Mouse (Mus musculus) kidney, postnatal 0 days (tissue): Measurements from ENCODE around the gene Snw1. TPM values are rescaled to one million over a fixed set of nuclear protein-coding genes. Genes with fewer than 3 reads are reported as not detected.

ENCODE experiments used
- ATAC-seq: fragments of 200-750 bp; cut with Nextera tagmentation; replicated peaks from 2 replicates; pipeline ENCODE4 v1.8.0; 2017; ENCODE audit warnings: low read depth, moderate number of reproducible peaks, moderate TSS enrichment, moderate library complexity; ENCODE audit not compliant: low FRiP score
- DNase-seq: peaks from one replicate; pipeline ENCODE4 v3.0.0-alpha.2; 2016; ENCODE audit warnings: low spot score
- H3K27ac ChIP-seq: fragments of 300-500 bp; sonication (generic); 2 replicates; pipeline ENCODE4 v1.5.1; 2014; ENCODE audit warnings: mild to moderate bottlenecking
- H3K27me3 ChIP-seq: fragments of 300-500 bp; sonication (generic); 2 replicates; pipeline ENCODE4 v1.6.1; 2014; ENCODE audit warnings: low read length, mixed read lengths; ENCODE audit not compliant: insufficient read depth
- H3K36me3 ChIP-seq: fragments of 300-500 bp; sonication (generic); 2 replicates; pipeline ENCODE4 v1.6.1; 2014; ENCODE audit warnings: low read length, mixed read lengths; ENCODE audit not compliant: insufficient read depth
- H3K4me1 ChIP-seq: fragments of 300-500 bp; sonication (generic); replicated peaks from 2 replicates; pipeline ENCODE4 v1.6.1; 2014; ENCODE audit warnings: antibody characterized with exemption, low read length, mixed read lengths; ENCODE audit not compliant: insufficient read depth
- H3K4me2 ChIP-seq: fragments of 300-500 bp; sonication (generic); 2 replicates; pipeline ENCODE4 v1.6.1; 2014; ENCODE audit warnings: mild to moderate bottlenecking, low read length, moderate library complexity, mixed read lengths
- H3K4me3 ChIP-seq: fragments of 300-500 bp; sonication (generic); replicated peaks from 2 replicates; pipeline ENCODE4 v1.5.1; 2014; ENCODE audit warnings: low read depth, low read length
- H3K9ac ChIP-seq: fragments of 300-500 bp; sonication (generic); 2 replicates; pipeline ENCODE4 v1.6.1; 2014; ENCODE audit warnings: low read depth, low read length
- H3K9me3 ChIP-seq: fragments of 300-500 bp; sonication (generic); replicated peaks from 2 replicates; pipeline ENCODE4 v1.6.1; 2016; ENCODE audit warnings: low read length, inconsistent platforms, mixed read lengths
- CTCF ChIP-seq: IDR thresholded peaks from 2 replicates; pipeline ENCODE4 v1.5.1; 2016; ENCODE audit warnings: antibody characterized with exemption, low read depth, mild to moderate bottlenecking, moderate library complexity
- WGBS: fragments of 180-500 bp; shearing (Covaris S2); extraction: QIAGEN DNeasy Blood & Tissue Kit; methylation state at CpG from one replicate; pipeline ENCODE4 v1.1.7; 2014; 5-methylcytosine and 5-hydroxymethylcytosine counted together
- polyA plus RNA-seq: library from polyadenylated mRNA; unstranded; fragments of >200 nt; fragmentation: Nextera tagmentation; extraction: Ambion mirVana; gene quantifications from 2 replicates; pipeline ENCODE4 v1.2.1, GENCODE M21; 2015

Gene Snw1
- polyA plus RNA-seq, 1 experiment from 2014 or later = 130 TPM

DNA sequence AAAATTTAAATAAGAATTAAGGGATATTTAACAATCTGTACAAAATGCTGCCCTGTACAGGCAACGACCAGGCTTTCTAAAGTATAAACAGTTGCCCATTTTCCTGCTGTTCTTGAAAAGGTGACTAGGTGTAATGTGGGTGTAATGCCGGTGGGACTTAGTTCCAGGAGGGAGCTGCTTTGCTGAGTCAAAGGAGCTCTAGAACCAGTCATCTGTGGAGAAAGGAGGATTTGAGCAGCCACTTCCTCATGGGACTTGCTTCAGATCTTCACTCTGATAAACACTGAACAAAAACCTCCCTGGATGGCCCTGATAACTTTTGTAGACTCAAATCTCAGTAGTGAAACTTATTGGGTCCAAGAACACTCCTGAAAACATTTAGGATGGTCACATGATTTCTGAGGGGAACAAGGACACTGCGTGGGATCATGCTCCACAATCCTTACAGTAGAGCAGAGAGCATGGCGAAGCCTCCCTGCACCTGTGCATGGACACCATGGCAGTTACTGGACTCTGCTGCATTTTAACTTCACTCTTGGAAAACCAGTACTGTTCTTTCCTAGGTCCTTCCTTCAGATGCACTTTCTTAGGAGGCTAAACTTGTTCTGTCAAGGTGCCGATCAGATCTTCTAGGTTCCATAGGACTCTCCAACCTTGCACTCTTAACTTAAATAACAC, 45.6 kb downstream of the Snw1 start:
- H3K27me3 ChIP-seq = no peaks in the 10 kb centered on the region
- ATAC-seq (peak; percentile 47; the same call in 1 of the 2 replicates), DNase-seq (no peak)
- H3K4me3 ChIP-seq = no peak overlapping the region
- no peak overlapping the region for H3K9ac ChIP-seq
- H3K4me2 ChIP-seq = no peak overlapping the region
- H3K4me1 ChIP-seq = no peaks in the 10 kb centered on the region
- no peaks in the 10 kb centered on the region for H3K9me3 ChIP-seq
- H3K36me3 ChIP-seq = peaks cover 48% of the 10 kb centered on the region
- 85% methylated on average over 5 of the region's 5 CpGs for WGBS
- H3K27ac ChIP-seq = 0 out of 2 replicates have a peak overlapping the region, but pooled peaks have one; percentile 4
- no peak for TF ChIP-seq CTCF

DNA sequence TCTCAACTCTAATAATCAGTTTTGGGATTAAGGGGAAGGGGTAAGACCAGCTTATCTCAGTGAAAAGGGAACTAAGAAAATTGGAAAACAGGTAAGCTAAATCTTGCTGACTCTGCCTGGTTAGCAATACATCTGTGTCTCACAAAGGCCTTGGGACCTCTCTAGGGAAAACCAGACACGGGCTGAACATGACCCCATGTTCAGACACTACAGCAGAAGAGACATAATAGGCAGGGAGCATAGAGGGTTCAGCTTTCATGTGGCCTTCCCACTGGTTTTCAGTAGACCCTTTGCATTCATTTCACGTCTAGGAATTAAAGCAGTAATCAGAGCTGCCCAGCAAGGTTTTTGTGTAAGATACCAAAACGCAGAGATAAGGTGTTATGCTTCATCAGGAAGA, 47.6 kb downstream of the Snw1 start:
- H3K9me3 ChIP-seq = no peaks in the 10 kb centered on the region
- no peak overlapping the region for H3K4me3 ChIP-seq
- H3K27me3 ChIP-seq = no peaks in the 10 kb centered on the region
- DNase-seq (no peak), ATAC-seq (no peak)
- no peak for TF ChIP-seq CTCF
- WGBS = 33% methylated on average over 3 of the region's 3 CpGs
- no peak overlapping the region for H3K4me2 ChIP-seq
- H3K9ac ChIP-seq = no peak overlapping the region
- H3K4me1 ChIP-seq = no peaks in the 10 kb centered on the region
- H3K27ac ChIP-seq = no peak overlapping the region
- H3K36me3 ChIP-seq = peaks cover 31% of the 10 kb centered on the region

DNA sequence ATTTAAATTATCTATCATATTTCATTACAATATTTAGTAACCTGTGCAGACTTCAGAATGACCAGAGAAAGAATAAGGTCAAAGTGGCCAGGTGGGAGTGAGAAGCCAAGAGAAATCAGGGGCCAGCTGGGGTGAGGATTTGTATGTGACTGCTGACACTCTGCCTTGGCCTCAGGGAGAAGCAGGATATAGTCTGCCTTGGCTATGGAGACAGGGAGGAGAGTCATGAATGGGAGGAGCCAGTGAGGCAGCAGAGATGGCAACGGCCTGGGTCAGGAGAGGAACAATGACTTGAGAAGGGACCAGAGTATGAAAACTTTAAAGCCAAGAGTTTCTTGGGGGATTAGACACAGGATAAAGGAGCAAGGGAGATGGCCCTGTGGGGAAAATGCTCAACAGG, 48.4 kb downstream of the Snw1 start:
- no peak for TF ChIP-seq CTCF
- ATAC-seq = no peak
- Histone ChIP-seq H3K36me3 (peaks cover 22% of the 10 kb centered on the region), H3K4me1 (no peaks in the 10 kb centered on the region), H3K4me3 (no peak overlapping the region), H3K9me3 (no peaks in the 10 kb centered on the region), H3K27ac (no peak overlapping the region), H3K9ac (no peak overlapping the region), H3K27me3 (no peaks in the 10 kb centered on the region), H3K4me2 (no peak overlapping the region)
- no peak for DNase-seq
- 54% methylated on average over 1 of the region's 1 CpGs for WGBS

DNA sequence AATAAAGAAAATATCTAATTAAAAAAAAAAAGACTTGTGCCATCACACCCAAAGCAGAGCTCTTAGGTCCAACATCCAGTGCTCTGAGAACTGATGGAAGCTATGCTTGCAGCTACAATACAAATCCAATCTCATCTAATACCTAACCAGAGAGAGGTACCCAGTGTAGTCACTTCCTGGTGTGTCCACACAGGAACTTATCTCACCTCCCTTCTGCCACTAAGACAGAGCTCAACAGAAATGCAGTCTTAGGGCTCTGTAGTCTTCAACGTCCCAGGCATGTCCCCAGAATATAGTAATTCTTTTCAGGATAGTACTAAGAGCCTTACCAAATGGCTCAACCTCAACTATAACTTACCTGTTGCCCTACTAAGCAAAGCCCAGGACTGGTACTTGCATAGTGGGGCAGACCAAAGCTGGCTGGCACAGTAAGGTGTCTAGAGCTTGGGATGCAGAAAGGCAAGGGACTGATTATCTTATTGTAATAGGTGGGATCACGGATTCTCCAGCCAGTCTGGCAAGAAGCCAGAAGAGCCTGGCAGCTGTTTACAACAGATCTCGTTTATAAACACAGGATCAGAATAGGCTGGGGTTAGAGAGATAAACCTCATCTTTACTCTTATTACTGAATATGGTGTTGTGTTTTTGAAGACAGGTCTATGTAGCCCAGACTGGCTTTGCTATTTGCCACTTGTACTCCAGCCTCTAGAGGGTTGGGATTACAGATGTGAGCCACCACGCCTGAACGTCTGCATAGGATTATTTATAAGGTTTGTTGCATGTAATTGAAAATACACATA, 50.2 kb downstream of the Snw1 start:
- no peak for ATAC-seq
- TF ChIP-seq CTCF = no peak

DNA sequence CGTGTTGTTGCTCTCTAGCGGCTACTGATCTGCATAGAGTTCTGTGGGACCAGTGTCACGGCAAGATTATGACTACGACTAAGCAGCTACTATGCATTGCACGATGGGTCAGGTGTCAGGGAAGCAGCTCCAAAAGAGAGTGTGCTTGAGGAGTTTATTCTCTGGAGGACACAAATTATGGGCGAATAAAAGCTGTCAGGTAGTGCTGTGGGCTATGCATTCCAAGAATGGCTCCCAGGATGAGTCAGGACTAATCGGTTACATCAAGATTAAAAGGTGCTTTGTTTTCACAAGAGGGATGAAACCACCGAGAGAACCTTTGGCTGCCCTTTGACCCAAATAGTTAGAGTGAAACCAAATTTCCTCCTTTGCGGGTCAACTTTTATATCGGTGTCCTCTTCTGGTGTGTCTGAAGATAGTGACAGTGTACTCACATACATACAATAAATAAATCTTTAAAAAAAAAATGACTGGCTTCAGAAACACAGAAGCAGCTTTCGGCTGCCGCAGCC, 52.0 kb downstream of the Snw1 start:
- no peak for TF ChIP-seq CTCF
- H3K27ac ChIP-seq = no peak overlapping the region
- 56% methylated on average over 12 of the region's 12 CpGs for WGBS
- H3K4me3 ChIP-seq = no peak overlapping the region
- ATAC-seq (no peak), DNase-seq (no peak)
- H3K36me3 ChIP-seq = no peaks in the 10 kb centered on the region
- H3K4me1 ChIP-seq = no peaks in the 10 kb centered on the region
- H3K27me3 ChIP-seq = no peaks in the 10 kb centered on the region
- H3K9ac ChIP-seq = no peak overlapping the region
- no peak overlapping the region for H3K4me2 ChIP-seq
- H3K9me3 ChIP-seq = no peaks in the 10 kb centered on the region

More for the DNA sequence above, 50.2 kb downstream of the Snw1 start:
- H3K36me3 ChIP-seq = peaks cover 8% of the 10 kb centered on the region; the same call in 1 of the 2 replicates
- H3K27ac ChIP-seq = no peak overlapping the region
- H3K4me3 ChIP-seq = no peak overlapping the region
- no peak for DNase-seq
- no peak overlapping the region for H3K9ac ChIP-seq
- 73% methylated on average over 5 of the region's 5 CpGs for WGBS
- no peaks in the 10 kb centered on the region for H3K9me3 ChIP-seq
- H3K4me1 ChIP-seq = no peaks in the 10 kb centered on the region
- no peaks in the 10 kb centered on the region for H3K27me3 ChIP-seq
- H3K4me2 ChIP-seq = no peak overlapping the region

DNA sequence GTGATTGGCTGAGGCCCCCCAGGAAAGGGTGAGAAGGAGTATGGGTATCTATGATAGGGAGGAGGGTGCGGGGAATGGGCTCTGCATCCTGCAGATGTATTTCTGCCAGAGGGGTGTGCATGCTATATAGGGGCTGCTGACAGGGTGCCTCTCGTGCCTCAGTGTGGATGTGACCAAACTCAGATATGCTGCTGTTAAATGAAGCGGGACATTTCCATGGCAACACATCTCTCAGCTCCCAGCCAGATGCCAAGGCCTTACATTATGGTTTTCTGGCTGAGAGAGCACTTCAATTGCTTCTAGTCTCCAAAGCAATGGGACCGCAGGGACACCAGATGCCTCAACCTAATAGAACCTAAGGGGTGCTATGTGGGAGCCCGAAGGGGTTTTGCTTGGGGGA, 53.2 kb downstream of the Snw1 start:
- Histone ChIP-seq H3K27ac (no peak overlapping the region), H3K4me2 (no peak overlapping the region), H3K27me3 (no peaks in the 10 kb centered on the region), H3K4me1 (no peaks in the 10 kb centered on the region), H3K36me3 (no peaks in the 10 kb centered on the region), H3K4me3 (no peak overlapping the region), H3K9ac (no peak overlapping the region), H3K9me3 (no peaks in the 10 kb centered on the region)
- TF ChIP-seq CTCF = no peak
- ATAC-seq = no peak
- WGBS = 61% methylated on average over 5 of the region's 5 CpGs
- no peak for DNase-seq
